Mouse (Mus musculus) embryonic facial prominence, embryonic 14.5 days (tissue): ENCODE data around the gene Myo1d. TPM values are rescaled to one million over a fixed set of nuclear protein-coding genes. Genes with fewer than 3 reads are reported as not detected.

Experiments
- ATAC-seq: fragments of 200-750 bp; cut with Nextera tagmentation; 2 replicates; pipeline ENCODE4 v1.8.0; 2017; ENCODE audit warnings: low read depth, moderate number of reproducible peaks, moderate TSS enrichment
- DNase-seq: peaks from one replicate; pipeline ENCODE4 v3.0.0-alpha.2; 2015; ENCODE audit warnings: low spot score
- H3K27ac ChIP-seq: fragments of 300-500 bp; sonication (generic); replicated peaks from 2 replicates; pipeline ENCODE4 v1.5.1; 2014; ENCODE audit warnings: low read depth, mild to moderate bottlenecking, low read length, moderate library complexity
- H3K27me3 ChIP-seq: fragments of 300-500 bp; sonication (generic); replicated peaks from 2 replicates; pipeline ENCODE4 v1.6.1; 2014; ENCODE audit warnings: low read length; ENCODE audit not compliant: control insufficient read depth, insufficient read depth
- H3K36me3 ChIP-seq: fragments of 300-500 bp; sonication (generic); 2 replicates; pipeline ENCODE4 v1.6.1; 2014; ENCODE audit warnings: low read length, mixed read lengths; ENCODE audit not compliant: control insufficient read depth, insufficient read depth
- H3K4me1 ChIP-seq: fragments of 300-500 bp; sonication (generic); 2 replicates; pipeline ENCODE4 v1.6.1; 2014; ENCODE audit warnings: antibody characterized with exemption, low read length; ENCODE audit not compliant: control insufficient read depth, insufficient read depth
- H3K4me2 ChIP-seq: fragments of 300-500 bp; sonication (generic); 2 replicates; pipeline ENCODE4 v1.6.1; 2014; ENCODE audit warnings: low read depth, mild to moderate bottlenecking, low read length, moderate library complexity, mixed read lengths
- H3K4me3 ChIP-seq: fragments of 300-500 bp; sonication (generic); 2 replicates; pipeline ENCODE4 v1.5.1; 2014; ENCODE audit warnings: low read depth, mild to moderate bottlenecking, low read length
- H3K9ac ChIP-seq: fragments of 300-500 bp; sonication (generic); 2 replicates; pipeline ENCODE4 v1.6.1; 2014; ENCODE audit warnings: low read depth, mild to moderate bottlenecking, low read length, moderate library complexity, mixed read lengths
- H3K9me3 ChIP-seq: fragments of 300-500 bp; sonication (generic); 2 replicates; pipeline ENCODE4 v1.6.1; 2016; ENCODE audit warnings: low read length; ENCODE audit not compliant: control insufficient read depth
- WGBS: fragments of 180-500 bp; shearing (Covaris S2); extraction: QIAGEN DNeasy Blood & Tissue Kit; methylation state at CpG from one replicate; pipeline ENCODE4 v1.1.7; 2014; 5-methylcytosine and 5-hydroxymethylcytosine counted together
- polyA plus RNA-seq: library from polyadenylated mRNA; unstranded; fragments of >200 nt; fragmentation: Nextera tagmentation; extraction: Ambion mirVana; gene quantifications from 2 replicates; pipeline ENCODE4 v1.2.1, GENCODE M21; 2014

Myo1d gene
- polyA plus RNA-seq, 1 experiment from 2014 or later, result 10.7 TPM

DNA sequence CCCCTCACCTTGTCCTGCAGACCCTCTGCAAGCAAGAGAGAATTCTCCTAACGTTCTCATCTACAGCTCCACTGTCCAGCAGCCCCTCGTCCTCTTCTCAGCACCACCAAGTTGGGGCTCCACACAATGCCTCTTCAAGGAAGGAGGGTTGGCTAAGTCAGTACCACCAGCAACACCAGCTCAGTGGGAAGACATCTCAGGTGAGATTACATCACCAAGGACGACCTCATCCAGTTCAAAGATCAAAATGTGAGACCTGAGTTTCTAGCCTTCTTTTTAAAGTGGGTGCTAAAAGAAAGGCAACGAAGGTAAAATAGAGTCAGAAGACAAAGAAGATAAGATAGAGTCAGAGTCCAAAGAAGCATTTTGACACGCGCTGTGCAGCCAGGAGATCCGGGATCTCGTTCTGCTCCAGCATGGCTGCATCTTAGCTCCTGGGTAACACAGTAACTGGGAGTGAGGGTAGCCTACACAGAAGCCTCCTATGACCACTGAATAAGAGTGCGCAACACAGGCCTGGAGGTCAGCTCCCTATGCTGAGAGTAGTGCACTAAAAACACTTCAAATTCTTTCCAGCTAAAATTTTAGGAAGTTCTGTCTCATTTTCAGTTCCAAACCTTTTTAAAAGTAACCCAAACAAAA lies 56.3 kb downstream of the Myo1d start:
- ATAC-seq (no peak), DNase-seq (no peak)
- no peaks in the 10 kb centered on the region for H3K4me1 ChIP-seq
- no peak overlapping the region for H3K27ac ChIP-seq
- no peak overlapping the region for H3K4me3 ChIP-seq
- no peak overlapping the region for H3K9ac ChIP-seq
- H3K9me3 ChIP-seq, result no peaks in the 10 kb centered on the region
- H3K36me3 ChIP-seq, result no peaks in the 10 kb centered on the region
- WGBS, result 83% methylated on average over 9 of the region's 9 CpGs
- H3K27me3 ChIP-seq, result no peaks in the 10 kb centered on the region
- no peak overlapping the region for H3K4me2 ChIP-seq

- H3K4me1 ChIP-seq, result no peaks in the 10 kb centered on the region
- no peak overlapping the region for H3K4me2 ChIP-seq
- H3K36me3 ChIP-seq, result no peaks in the 10 kb centered on the region
- 15% methylated on average over 1 of the region's 1 CpGs for WGBS
- no peaks in the 10 kb centered on the region for H3K9me3 ChIP-seq
- H3K27ac ChIP-seq, result no peak overlapping the region
- H3K27me3 ChIP-seq, result no peaks in the 10 kb centered on the region
- ATAC-seq (no peak), DNase-seq (no peak)
- H3K4me3 ChIP-seq, result no peak overlapping the region
- H3K9ac ChIP-seq, result no peak overlapping the region
These were observed 60.8 kb downstream of the Myo1d start for GRCm38 (mm10) chr11:80719014-80719413.

- Histone ChIP-seq H3K9me3 (no peaks in the 10 kb centered on the region), H3K9ac (no peak overlapping the region), H3K27me3 (no peaks in the 10 kb centered on the region), H3K36me3 (no peaks in the 10 kb centered on the region), H3K4me2 (no peak overlapping the region), H3K27ac (no peak overlapping the region), H3K4me3 (no peak overlapping the region), H3K4me1 (no peaks in the 10 kb centered on the region)
- DNase-seq (peak; percentile 14), ATAC-seq (no peak)
These were observed 61.8 kb downstream of the Myo1d start for GRCm38 (mm10) chr11:80718036-80718435.

GRCm38 (mm10) chr11:80715115-80715514 lies 64.7 kb downstream of the Myo1d start:
- no peak for ATAC-seq
- Histone ChIP-seq H3K4me3 (no peak overlapping the region), H3K9ac (no peak overlapping the region), H3K27me3 (no peaks in the 10 kb centered on the region), H3K4me2 (no peak overlapping the region), H3K9me3 (no peaks in the 10 kb centered on the region), H3K36me3 (no peaks in the 10 kb centered on the region), H3K4me1 (no peaks in the 10 kb centered on the region), H3K27ac (no peak overlapping the region)
- WGBS, result 77% methylated on average over 2 of the region's 2 CpGs
- DNase-seq, result no peak

- Histone ChIP-seq H3K4me1 (no peaks in the 10 kb centered on the region), H3K4me3 (no peak overlapping the region), H3K9ac (no peak overlapping the region), H3K27ac (no peak overlapping the region), H3K4me2 (no peak overlapping the region), H3K27me3 (no peaks in the 10 kb centered on the region), H3K36me3 (no peaks in the 10 kb centered on the region), H3K9me3 (no peaks in the 10 kb centered on the region)
- no peak for ATAC-seq
- DNase-seq, result no peak
- WGBS, result 66% methylated on average over 1 of the region's 1 CpGs
These were observed 66.1 kb downstream of the Myo1d start for GRCm38 (mm10) chr11:80713705-80714104.

- Histone ChIP-seq H3K27me3 (no peaks in the 10 kb centered on the region), H3K4me1 (no peaks in the 10 kb centered on the region), H3K36me3 (no peaks in the 10 kb centered on the region), H3K27ac (no peak overlapping the region), H3K4me2 (no peak overlapping the region), H3K9ac (no peak overlapping the region), H3K4me3 (no peak overlapping the region), H3K9me3 (no peaks in the 10 kb centered on the region)
- ATAC-seq (no peak), DNase-seq (no peak)
- 67% methylated on average over 3 of the region's 3 CpGs for WGBS
These were observed 67.6 kb downstream of the Myo1d start for GRCm38 (mm10) chr11:80712201-80712600.

GRCm38 (mm10) chr11:80711336-80711735 lies 68.5 kb downstream of the Myo1d start:
- Histone ChIP-seq H3K4me3 (no peak overlapping the region), H3K27ac (no peak overlapping the region), H3K9ac (no peak overlapping the region), H3K27me3 (no peaks in the 10 kb centered on the region), H3K9me3 (no peaks in the 10 kb centered on the region), H3K4me2 (no peak overlapping the region), H3K4me1 (no peaks in the 10 kb centered on the region), H3K36me3 (no peaks in the 10 kb centered on the region)
- DNase-seq, result peak; percentile 24
- 60% methylated on average over 6 of the region's 6 CpGs for WGBS
- no peak for ATAC-seq

DNA sequence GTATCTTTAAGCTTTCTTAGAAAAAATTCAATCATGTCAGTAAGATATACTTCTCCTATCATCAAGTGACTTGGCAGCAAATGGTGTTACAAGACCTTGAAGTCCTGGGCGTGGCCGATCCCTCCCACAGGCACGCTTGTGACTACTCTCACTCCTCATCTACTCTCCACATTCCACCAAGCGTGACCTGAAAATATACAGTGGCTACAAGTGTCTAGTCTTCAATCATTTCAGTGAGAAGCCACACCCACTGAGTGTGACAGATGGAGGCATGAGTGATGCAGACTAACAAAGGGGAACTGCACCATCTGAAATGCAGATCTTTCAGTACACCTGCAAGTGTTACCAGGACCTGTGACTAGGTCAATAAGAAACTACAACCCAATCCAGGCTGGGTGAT lies 79.2 kb downstream of the Myo1d start:
- Histone ChIP-seq H3K4me2 (no peak overlapping the region), H3K9ac (no peak overlapping the region), H3K27me3 (no peaks in the 10 kb centered on the region), H3K9me3 (no peaks in the 10 kb centered on the region), H3K36me3 (no peaks in the 10 kb centered on the region), H3K27ac (no peak overlapping the region), H3K4me1 (no peaks in the 10 kb centered on the region), H3K4me3 (no peak overlapping the region)
- ATAC-seq (no peak), DNase-seq (no peak)
- WGBS, result 73% methylated on average over 4 of the region's 4 CpGs

DNA sequence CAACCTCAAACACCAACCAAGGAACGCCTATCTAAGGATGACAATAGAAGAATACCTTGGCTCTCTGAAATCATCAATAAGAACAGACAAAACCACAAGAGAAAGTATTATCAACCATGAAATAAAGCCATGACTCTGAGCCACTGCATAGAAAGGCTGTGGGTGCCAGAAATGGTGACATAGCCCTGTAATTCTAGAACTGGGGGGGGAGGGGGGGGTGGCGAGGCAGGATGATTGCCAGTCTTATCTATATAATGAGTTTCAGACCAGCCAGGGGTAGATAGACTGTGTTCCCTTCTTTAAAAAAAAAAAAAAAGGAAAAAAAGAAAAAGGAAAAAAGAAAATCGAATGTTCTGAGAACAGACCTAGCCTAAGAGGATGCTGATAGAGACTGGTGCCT lies 81.1 kb downstream of the Myo1d start:
- DNase-seq, result no peak
- WGBS, result 57% methylated on average over 3 of the region's 3 CpGs
- Histone ChIP-seq H3K4me2 (no peak overlapping the region), H3K9ac (no peak overlapping the region), H3K36me3 (no peaks in the 10 kb centered on the region), H3K27ac (no peak overlapping the region), H3K27me3 (no peaks in the 10 kb centered on the region), H3K4me1 (no peaks in the 10 kb centered on the region), H3K4me3 (no peak overlapping the region), H3K9me3 (no peaks in the 10 kb centered on the region)
- no peak for ATAC-seq
